Mouse (Mus musculus) monocyte, adult 5-6 weeks (primary cell): ENCODE results near the gene Nisch. TPM values are rescaled to one million over a fixed set of nuclear protein-coding genes. Genes with fewer than 3 reads are reported as not detected.
A peak's percentile ranks its signal among the peaks of the same experiment; 100 is the strongest.

Source experiments
- ATAC-seq: fragments of 153-309, 156-312 bp; replicated peaks from 2 replicates; pipeline ENCODE4 v1.8.0; 2017; ENCODE audit warnings: mild to moderate bottlenecking; ENCODE audit not compliant: low TSS enrichment, insufficient number of reproducible peaks, severe bottlenecking, poor library complexity, low FRiP score
- total RNA-seq: library from RNA; stranded (forward); fragments of 200-1000, 200-491, 200-594 nt; gene quantifications from 3 replicates; pipeline ENCODE4 v1.2.3, GENCODE M21; 2017

The Nisch gene
- total RNA-seq, 1 experiment from 2014 or later, result 88.8 TPM

DNA sequence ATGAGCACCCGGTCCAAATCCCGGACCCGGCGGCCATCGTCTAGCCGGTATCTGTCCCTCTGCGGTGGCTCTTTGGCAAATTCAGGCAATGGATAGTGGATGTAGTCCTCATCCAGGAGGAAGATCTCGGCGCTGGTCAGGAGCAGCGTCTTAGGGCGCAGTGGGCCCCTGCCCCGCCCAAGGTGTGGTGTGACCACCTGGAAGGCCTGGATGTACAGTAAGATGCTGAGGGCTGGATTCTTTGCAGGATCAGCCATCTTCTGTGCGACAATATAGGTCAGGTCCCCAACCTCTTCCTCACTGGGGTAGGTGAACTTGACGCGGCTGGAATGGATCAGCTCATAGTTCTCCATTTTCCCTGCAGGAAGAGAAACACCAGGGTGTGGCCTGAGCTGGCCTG is 44.9 kb downstream of the Nisch start:
- ATAC-seq, result no peak

- ATAC-seq, result no peak
Observed at GRCm38 (mm10) chr14:31171386-31171785, 45.4 kb downstream of the Nisch start.

DNA sequence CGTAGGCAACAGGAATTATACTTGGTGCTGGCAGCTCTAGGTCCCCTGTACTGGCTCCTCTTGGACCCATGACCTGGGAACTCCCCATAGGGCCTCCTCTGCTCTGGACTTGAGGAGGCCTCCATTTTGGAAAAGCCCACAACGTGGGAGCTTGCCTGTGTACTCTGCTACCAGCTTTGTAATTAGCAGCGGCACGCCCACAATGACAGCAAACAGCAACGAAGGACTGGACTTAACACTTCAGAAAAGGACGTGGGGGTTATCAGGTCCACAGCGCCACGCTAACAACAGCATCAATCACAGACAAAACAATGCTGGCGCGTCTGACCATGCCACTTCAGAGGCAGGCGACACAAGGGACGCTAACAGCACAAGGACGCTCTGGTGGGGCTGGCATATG is 45.8 kb downstream of the Nisch start:
- ATAC-seq, result no peak

- no peak for ATAC-seq
Observed at GRCm38 (mm10) chr14:31169508-31169907, 47.2 kb downstream of the Nisch start.

- no peak for ATAC-seq
Observed at GRCm38 (mm10) chr14:31168425-31168824, 48.3 kb downstream of the Nisch start, which contains the start of gene Stab1. Stab1 (minus strand) TSS chr14:31168641.

GRCm38 (mm10) chr14:31166827-31167226 is 49.9 kb downstream of the Nisch start:
- ATAC-seq, result no peak

GRCm38 (mm10) chr14:31165991-31166630 is 50.6 kb downstream of the Nisch start:
- peak; percentile 79 for ATAC-seq

- no peak for ATAC-seq
Observed at GRCm38 (mm10) chr14:31165458-31165857, 51.3 kb downstream of the Nisch start.

DNA sequence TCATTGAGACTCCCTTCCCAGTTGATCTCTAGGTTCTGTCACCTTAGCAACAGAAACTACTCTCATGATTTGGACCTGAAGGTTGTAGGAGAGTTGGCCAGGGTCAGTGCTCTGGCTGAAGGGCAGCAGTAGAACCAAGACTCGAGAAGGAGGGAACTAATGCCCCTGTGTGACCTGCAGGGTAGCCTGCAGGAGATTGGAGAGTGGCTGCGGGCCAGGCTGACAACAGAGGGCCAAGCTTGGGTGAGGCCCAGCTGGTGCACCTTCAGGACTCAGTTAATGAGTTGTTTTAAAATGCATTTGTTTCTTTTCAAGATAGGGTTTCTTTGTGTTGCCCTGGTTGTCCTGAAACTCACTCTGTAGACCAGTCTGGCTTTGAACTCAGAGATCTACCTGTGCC is 51.7 kb downstream of the Nisch start:
- ATAC-seq, result no peak

DNA sequence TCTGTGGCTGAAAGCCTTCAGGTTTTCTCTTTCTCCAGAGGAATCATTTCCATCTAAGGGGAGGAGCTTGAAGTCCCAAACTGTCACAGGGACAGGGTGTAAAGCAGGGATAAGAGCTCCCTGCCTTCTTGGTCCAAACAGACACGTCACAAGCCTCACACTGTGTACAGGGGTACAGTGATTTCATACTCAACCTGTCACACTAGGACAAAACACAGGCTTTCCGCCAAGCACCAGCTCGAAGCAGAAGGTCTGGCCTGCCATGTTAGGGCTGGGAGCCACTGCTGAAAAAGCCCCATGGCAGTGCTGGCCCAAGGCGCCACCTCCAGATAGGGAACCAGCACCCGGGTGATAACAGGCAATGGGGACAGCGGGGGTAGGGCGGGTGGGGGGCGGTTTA is 52.7 kb downstream of the Nisch start:
- ATAC-seq, result no peak

- no peak for ATAC-seq
Observed at GRCm38 (mm10) chr14:31161638-31162037, 55.1 kb downstream of the Nisch start.

DNA sequence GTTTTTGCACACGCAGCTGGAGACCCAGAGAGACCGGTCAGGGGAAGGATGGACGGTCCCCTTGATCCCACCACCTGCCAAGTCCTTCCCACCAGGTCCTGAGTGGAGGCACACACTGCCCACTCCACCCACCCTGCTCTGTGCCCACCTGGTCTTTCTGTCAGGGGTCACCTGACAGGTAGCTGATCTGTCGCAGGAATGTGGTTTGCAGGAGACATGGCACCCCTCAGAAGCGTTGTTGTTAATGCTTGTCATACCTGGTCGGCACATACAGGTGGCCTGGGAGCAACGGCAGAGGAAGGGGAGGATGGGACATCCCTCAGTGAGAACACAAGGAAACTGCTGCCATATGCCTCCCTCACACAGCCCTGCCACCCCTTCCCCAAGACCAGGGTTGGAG is 55.6 kb downstream of the Nisch start:
- ATAC-seq, result no peak

DNA sequence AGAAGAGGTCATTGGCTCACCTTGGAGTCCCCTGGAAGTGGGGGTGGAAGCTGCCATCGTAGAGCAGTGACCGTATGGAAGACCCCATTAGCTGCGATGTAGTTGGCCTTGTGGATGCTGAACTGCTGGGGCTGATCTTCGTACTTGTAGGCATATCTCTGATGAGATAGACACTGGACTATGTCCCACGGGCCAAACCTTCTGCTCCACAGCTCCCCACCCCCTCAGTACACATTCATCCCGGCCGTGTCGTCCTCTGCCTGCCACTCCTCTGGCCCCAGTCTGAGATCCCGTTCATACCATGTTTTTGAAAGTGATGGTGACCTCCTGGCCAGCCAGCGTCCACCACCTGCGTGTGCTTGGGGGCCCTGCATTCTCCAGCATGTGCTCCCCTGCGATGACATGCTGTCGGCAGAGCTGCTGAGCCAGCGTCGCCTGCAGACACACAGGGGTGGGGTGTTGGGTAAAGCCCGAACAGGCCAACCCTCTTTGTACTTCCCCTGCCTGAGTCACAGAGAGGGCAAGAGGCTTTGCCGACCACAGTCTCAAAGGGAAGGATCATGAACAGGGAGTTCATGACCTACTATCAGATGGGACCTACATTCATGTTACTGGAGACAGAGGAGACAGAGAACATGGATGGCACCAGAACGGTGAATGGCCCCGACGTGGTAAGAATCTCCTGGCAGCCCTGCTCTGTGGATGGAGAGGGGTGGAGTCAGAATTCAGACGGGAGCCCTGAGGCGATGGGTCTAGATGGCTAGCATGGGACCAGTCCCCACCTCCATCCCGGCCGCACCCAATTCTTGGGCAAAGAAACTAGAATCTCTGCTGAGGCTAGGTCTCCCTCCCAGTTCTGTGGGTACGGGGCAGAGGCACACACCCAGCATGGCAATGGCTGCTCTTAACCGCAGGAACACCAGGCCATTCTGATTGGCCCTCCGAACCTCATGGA is 56.3 kb downstream of the Nisch start:
- ATAC-seq, result peak; percentile 81

GRCm38 (mm10) chr14:31145694-31146093 is 71.1 kb downstream of the Nisch start:
- ATAC-seq, result no peak

GRCm38 (mm10) chr14:31141011-31141410 is 75.7 kb downstream of the Nisch start:
- ATAC-seq, result no peak

GRCm38 (mm10) chr14:31140141-31140540 is 76.6 kb downstream of the Nisch start:
- no peak for ATAC-seq

- ATAC-seq, result no peak
Observed at GRCm38 (mm10) chr14:31139666-31140065, 77.1 kb downstream of the Nisch start.

DNA sequence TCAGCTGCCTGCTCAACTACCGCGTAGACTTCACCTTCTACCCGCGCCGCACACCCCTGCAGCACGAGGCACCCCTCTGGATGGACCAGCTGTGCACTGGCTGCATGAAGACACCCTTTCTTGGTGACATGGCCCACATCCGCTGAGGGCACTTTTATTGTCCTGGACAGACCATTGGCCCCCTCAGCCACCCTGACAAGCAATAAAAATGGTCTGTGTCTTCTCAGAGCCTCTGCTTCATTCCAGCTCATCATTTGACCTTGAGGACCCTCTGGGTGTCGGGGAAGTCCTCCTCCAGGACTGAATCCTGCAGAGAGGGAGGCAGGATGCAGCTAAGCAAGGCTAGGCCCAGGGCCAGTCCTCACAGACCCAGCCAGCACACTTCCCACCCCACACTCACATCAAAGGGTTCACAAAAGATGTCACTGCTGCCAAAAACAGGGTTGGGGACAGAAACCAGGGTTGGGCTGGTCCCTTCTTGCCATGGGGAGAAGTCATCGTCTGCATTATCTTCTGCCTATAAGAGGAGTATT is 77.8 kb downstream of the Nisch start:
- no peak for ATAC-seq

- no peak for ATAC-seq
Observed at GRCm38 (mm10) chr14:31138219-31138896, 78.4 kb downstream of the Nisch start.
